Mouse (Mus musculus) intestine, embryonic 16.5 days (tissue): ENCODE data around the gene Neu3. TPM values are rescaled to one million over a fixed set of nuclear protein-coding genes. Genes with fewer than 3 reads are reported as not detected.
A peak's percentile ranks its signal among the peaks of the same experiment; 100 is the strongest.

Source experiments
- ATAC-seq: fragments of 200-750 bp; cut with Nextera tagmentation; 2 replicates; pipeline ENCODE4 v1.8.0; 2017; ENCODE audit warnings: moderate TSS enrichment, moderate library complexity
- H3K27ac ChIP-seq: fragments of 300-500 bp; sonication (generic); 2 replicates; pipeline ENCODE4 v1.5.1; 2014; ENCODE audit warnings: mild to moderate bottlenecking, low read length
- H3K27me3 ChIP-seq: fragments of 300-500 bp; sonication (generic); replicated peaks from 2 replicates; pipeline ENCODE4 v1.6.1; 2014; ENCODE audit warnings: low read length, control low read depth, mixed read lengths; ENCODE audit not compliant: control insufficient read depth, insufficient read depth
- H3K36me3 ChIP-seq: fragments of 300-500 bp; sonication (generic); 2 replicates; pipeline ENCODE4 v1.6.1; 2014; ENCODE audit warnings: low read length, control low read depth; ENCODE audit not compliant: control insufficient read depth, insufficient read depth
- H3K4me1 ChIP-seq: fragments of 300-500 bp; sonication (generic); 2 replicates; pipeline ENCODE4 v1.6.1; 2014; ENCODE audit warnings: low read length, control low read depth, mixed read lengths; ENCODE audit not compliant: control insufficient read depth, insufficient read depth
- H3K4me2 ChIP-seq: fragments of 300-500 bp; sonication (generic); 2 replicates; pipeline ENCODE4 v1.6.1; 2014; ENCODE audit warnings: low read depth, low read length, control low read depth
- H3K4me3 ChIP-seq: fragments of 300-500 bp; sonication (generic); 2 replicates; pipeline ENCODE4 v1.5.1; 2014; ENCODE audit warnings: mild to moderate bottlenecking, low read length
- H3K9ac ChIP-seq: fragments of 300-500 bp; sonication (generic); 2 replicates; pipeline ENCODE4 v1.6.1; 2014; ENCODE audit warnings: low read depth, low read length
- H3K9me3 ChIP-seq: fragments of 300-500 bp; sonication (generic); 2 replicates; pipeline ENCODE4 v1.6.1; 2016; ENCODE audit warnings: low read length, control low read depth; ENCODE audit not compliant: control insufficient read depth
- WGBS: fragments of 180-500 bp; shearing (Covaris S2); extraction: QIAGEN DNeasy Blood & Tissue Kit; methylation state at CpG from one replicate; pipeline ENCODE4 v1.1.7; 2014; 5-methylcytosine and 5-hydroxymethylcytosine counted together
- polyA plus RNA-seq: library from polyadenylated mRNA; unstranded; fragments of >200 nt; fragmentation: Nextera tagmentation; extraction: Ambion mirVana; gene quantifications from 2 replicates; pipeline ENCODE4 v1.2.1, GENCODE M21; 2015

Neu3 gene
- polyA plus RNA-seq = 6.0 and 7.2 TPM in 2 replicates

DNA sequence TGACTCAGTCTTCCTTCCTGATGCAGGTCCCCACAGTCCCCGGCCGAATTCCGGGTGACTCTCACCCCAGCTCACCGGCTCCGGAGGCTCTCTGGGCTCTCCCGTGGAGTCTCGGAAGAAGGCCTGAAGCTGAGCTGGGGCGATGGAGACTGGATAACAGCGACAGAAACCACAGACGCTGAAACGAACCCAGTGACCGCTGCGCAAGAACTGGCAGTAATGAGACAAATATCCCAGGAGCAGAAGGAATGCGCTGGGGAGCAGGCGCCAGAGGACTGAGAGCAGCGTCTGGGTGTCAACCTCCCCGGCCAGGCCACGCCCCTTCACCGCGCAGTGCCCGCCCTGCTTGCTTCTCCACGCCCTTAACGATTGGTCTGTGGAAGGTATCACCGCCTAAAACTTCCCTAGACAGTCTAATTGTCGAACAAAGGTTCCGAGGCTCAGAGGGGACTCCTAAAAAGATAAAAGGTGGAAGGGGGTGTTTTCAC, at the start of gene Neu3:
Gene Neu3, minus strand, starts transcription at position 335 of the 488 bp plus-strand sequence.
- peak within 1 kb of the TSS; percentile 81 for H3K9ac ChIP-seq
- peak within 1 kb of the TSS; percentile 69 for H3K4me2 ChIP-seq
- no peaks in the 10 kb centered on the region for H3K27me3 ChIP-seq
- WGBS = under 1% methylated on average over 26 of the region's 26 CpGs
- no peaks in the 10 kb centered on the region for H3K9me3 ChIP-seq
- H3K36me3 ChIP-seq = no peaks in the 10 kb centered on the region
- peak; percentile 95 for ATAC-seq
- peaks cover 13% of the 10 kb centered on the region for H3K4me1 ChIP-seq
- peak within 1 kb of the TSS; percentile 91 for H3K27ac ChIP-seq
- H3K4me3 ChIP-seq = peak within 1 kb of the TSS; percentile 65

DNA sequence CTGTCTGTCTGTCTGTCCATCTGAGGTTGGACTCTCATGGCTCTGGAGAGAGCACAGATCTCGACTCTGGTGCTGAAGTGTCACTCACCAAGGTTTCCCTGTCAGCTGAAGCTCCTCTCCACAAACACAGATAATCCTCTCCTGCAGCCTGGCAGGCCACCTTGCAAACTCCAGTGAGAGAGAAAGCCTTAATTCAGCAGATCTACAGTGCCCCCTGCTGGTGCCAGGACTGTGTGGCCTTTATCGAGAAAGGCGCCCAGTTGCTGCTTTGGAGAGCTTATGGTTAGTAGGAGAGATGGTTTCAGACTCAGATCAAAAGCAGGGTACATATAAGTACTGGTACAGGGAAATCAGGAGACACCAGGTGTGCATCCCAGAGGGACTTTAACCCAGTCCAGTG, 48.1 kb upstream of the Neu3 start:
- Histone ChIP-seq H3K4me1 (no peaks in the 10 kb centered on the region), H3K27me3 (no peaks in the 10 kb centered on the region), H3K27ac (no peak overlapping the region), H3K9ac (no peak overlapping the region), H3K9me3 (no peaks in the 10 kb centered on the region), H3K4me3 (no peak overlapping the region), H3K36me3 (no peaks in the 10 kb centered on the region), H3K4me2 (no peak overlapping the region)
- 0 out of 2 replicates have a peak, but pooled peaks have one; percentile 46 for ATAC-seq
- under 1% methylated on average over 3 of the region's 3 CpGs for WGBS

DNA sequence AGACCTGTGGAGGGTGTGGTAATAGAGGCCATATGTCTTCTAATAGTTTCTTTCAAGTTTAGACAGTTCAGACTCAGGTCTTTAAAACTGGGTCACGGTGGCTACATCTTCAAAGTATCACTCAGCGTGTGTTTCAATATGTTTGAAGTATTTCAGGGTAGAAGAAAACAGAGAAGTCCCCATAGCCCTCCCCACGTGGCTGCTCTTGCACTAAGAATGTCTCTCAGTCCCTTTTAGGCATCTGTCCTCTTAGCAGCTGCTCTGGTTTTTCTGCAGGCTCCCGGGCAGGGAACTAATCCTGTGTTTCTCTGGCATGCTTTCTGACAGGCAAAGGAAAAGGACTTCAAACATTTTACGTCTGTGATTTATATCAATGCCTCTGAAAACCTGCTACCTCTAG, 47.7 kb upstream of the Neu3 start:
- 43% methylated on average over 5 of the region's 5 CpGs for WGBS

DNA sequence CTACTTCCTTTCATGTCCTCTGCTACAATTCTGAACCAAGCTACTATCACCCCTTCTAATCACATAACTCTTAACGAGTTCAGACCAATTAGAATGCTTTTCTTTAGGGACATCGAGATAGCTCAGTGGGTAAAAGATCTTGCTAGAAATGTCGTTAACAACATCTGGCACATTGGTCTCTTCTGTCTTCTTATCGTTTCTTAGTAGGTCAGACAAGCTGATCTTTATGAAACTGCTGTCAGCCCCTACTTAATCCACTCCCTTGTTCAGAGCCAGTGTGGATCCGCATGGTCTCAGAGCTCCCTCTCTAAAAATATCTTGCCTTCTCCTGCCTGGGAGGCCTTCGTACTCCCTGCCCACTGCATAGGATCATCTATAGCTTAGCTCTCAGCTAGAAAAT, 45.7 kb upstream of the Neu3 start:
- 81% methylated on average over 6 of the region's 6 CpGs for WGBS
- ATAC-seq = no peak
- H3K9me3 ChIP-seq = no peaks in the 10 kb centered on the region
- H3K4me3 ChIP-seq = no peak overlapping the region
- no peaks in the 10 kb centered on the region for H3K36me3 ChIP-seq
- H3K27me3 ChIP-seq = no peaks in the 10 kb centered on the region; the same call in 1 of the 2 replicates
- no peak overlapping the region for H3K4me2 ChIP-seq
- no peak overlapping the region for H3K27ac ChIP-seq
- H3K4me1 ChIP-seq = no peaks in the 10 kb centered on the region
- H3K9ac ChIP-seq = no peak overlapping the region

More for the DNA sequence above, 47.7 kb upstream of the Neu3 start:
- no peak for ATAC-seq
- H3K4me3 ChIP-seq = no peak overlapping the region
- no peak overlapping the region for H3K4me2 ChIP-seq
- H3K27me3 ChIP-seq = no peaks in the 10 kb centered on the region; the same call in 1 of the 2 replicates
- H3K9ac ChIP-seq = no peak overlapping the region
- no peaks in the 10 kb centered on the region for H3K9me3 ChIP-seq
- H3K27ac ChIP-seq = no peak overlapping the region
- no peaks in the 10 kb centered on the region for H3K36me3 ChIP-seq
- no peaks in the 10 kb centered on the region for H3K4me1 ChIP-seq

DNA sequence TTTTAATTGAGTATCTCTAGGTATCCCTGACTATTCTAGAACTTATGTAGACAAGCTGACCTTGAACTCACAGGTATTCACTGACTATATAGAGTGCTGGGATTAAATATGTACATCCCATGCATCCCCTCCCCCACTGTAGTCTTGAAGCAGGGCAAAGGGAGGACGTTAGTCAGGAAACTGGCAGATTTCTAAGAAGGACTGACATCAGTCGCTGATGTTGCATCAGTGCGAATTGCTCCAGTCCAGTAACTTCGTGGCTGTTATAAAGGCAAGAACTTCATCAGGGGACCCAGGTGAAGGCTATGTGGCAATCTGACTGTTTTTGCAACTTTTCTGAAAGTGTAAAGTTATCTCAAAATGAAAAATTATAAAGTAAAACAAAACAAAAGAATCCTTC, 41.1 kb upstream of the Neu3 start:
- Histone ChIP-seq H3K27ac (no peak overlapping the region), H3K9ac (no peak overlapping the region), H3K4me1 (no peaks in the 10 kb centered on the region), H3K4me2 (no peak overlapping the region), H3K27me3 (no peaks in the 10 kb centered on the region; the same call in 1 of the 2 replicates), H3K4me3 (no peak overlapping the region), H3K9me3 (no peaks in the 10 kb centered on the region), H3K36me3 (no peaks in the 10 kb centered on the region)
- 65% methylated on average over 4 of the region's 4 CpGs for WGBS
- no peak for ATAC-seq

DNA sequence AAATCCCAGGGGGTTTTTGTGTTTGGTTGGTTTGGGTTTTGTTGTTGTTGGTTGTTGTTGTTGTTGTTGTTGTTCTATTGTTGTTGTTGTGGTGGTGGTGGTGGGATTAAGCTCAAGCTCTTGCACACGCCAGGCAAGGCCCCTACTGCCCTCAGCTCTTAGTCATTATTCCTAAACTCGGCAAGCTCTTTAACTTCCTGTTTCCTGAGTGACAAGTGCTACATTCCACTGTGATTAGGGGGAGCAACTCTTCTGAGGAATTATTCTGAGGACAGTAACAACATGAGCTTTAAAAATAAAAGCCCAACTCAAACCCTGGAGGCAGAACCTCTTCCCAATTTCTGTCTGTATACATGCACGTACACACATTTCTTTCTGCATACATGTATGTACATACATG, 37.0 kb upstream of the Neu3 start:
- Histone ChIP-seq H3K36me3 (no peaks in the 10 kb centered on the region), H3K9me3 (no peaks in the 10 kb centered on the region), H3K27ac (no peak overlapping the region), H3K4me3 (no peak overlapping the region), H3K9ac (no peak overlapping the region), H3K4me2 (no peak overlapping the region), H3K4me1 (no peaks in the 10 kb centered on the region), H3K27me3 (no peaks in the 10 kb centered on the region)
- WGBS = 46% methylated on average over 3 of the region's 3 CpGs
- ATAC-seq = no peak

DNA sequence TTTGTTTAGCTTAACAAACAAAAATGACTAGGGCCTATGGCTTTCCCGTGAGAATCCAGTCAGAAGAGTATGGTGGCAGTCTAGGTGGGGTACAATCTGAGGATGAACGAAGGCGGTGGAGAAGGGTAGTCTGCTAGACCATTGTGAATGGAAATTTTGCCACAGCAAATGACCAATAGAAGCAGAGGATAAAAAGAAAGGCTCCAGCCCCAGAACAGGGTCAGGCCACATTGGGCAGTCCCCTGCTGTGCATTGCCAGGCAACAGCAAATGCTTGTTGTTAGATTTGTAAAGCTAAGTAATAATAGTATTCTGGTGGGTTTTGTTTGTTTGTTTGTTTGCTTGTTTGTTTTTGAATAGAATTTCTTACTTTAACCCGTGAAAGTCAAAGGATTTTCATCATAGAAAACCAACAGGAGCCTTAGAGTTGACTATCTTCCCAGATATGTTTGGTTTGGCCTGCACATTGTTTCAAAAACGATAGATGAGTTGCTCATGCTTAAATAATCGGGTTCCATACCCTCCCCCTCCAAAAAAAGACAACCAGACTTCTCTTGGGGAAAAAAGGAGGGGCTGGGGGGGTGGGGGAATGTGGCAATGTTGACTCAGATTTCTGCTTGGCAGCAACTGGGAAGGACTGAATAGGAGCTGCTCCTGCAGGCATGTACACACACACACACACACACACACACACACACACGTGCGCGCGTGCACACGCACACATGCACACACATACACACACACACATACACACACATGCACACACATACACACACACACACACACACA, 36.2 kb upstream of the Neu3 start:
- ATAC-seq = no peak
- 61% methylated on average over 8 of the region's 11 CpGs for WGBS

DNA sequence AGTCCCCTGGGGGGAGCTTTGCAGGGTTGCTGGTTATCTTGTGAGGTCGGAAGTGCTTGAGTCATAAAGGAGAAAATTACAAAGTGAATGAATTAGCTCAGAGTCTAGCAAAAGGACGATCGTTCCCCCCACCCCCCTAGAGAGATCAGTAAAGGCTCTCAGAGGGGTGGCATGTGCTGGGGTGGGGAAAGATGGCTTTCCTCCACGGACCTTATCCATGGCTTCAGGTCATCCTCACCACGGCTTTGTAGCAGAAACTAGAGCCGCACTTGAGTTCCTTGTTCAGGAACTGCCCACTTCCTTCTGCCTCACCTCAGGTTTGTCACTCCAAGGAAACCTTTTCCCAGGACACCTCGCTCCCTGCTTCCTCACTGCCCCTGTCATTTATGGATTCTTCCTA, 35.1 kb upstream of the Neu3 start, which contains the start of gene Spcs2:
Gene Spcs2, minus strand, starts transcription at position 101 of the 400 bp plus-strand sequence.
- Histone ChIP-seq H3K4me1 (no peaks in the 10 kb centered on the region), H3K9me3 (no peaks in the 10 kb centered on the region), H3K4me2 (no peak within 1 kb of the TSS), H3K4me3 (no peak within 1 kb of the TSS), H3K36me3 (no peaks in the 10 kb centered on the region), H3K27ac (no peak within 1 kb of the TSS), H3K27me3 (no peaks in the 10 kb centered on the region), H3K9ac (no peak within 1 kb of the TSS)
- 47% methylated on average over 7 of the region's 7 CpGs for WGBS
- no peak for ATAC-seq

More for the DNA sequence above, 36.2 kb upstream of the Neu3 start:
- no peak overlapping the region for H3K4me2 ChIP-seq
- no peaks in the 10 kb centered on the region for H3K36me3 ChIP-seq
- H3K4me1 ChIP-seq = no peaks in the 10 kb centered on the region
- no peak overlapping the region for H3K4me3 ChIP-seq
- H3K9me3 ChIP-seq = no peaks in the 10 kb centered on the region
- no peak overlapping the region for H3K27ac ChIP-seq
- H3K27me3 ChIP-seq = no peaks in the 10 kb centered on the region
- no peak overlapping the region for H3K9ac ChIP-seq

DNA sequence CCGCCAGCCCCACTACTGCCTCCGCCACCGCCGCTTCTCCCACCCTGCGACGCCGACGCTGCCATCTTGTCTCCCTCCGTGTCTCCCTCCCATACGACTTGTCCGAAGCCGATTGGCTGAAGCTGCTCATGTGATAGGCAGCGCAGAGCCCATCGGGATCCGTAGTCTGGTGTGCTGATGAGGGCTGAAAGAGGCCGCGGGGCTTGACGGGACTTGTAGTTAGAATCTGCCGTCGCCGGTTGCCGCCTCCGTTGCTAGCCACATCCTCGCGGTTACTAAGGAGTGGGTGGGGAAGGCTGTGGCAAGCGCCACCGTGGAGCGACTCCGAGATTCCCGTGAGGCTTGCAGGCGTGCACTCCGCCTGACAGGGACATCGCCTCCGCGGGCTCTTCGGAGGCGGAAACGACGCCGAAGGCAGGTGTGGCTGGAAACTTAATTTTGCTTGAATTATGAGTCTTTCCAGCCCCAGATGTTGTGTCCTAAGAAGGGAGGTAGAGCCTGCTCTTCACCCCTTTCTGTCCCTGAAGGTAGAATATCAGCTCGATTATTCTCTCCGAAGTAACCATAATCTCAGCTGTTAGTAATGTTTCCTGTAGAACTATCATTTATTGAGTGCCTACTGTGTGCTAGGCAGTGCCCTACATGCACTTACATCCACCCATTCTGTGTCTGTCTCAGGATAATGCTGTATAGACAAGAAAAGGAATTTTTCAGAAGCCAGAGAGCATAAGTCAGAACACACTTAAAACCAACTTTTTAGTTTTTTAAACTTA, 30.8 kb upstream of the Neu3 start, which contains the start of gene Xrra1:
Gene Xrra1, plus strand, starts transcription at position 304 of the 773 bp plus-strand sequence.
- Histone ChIP-seq H3K9me3 (no peaks in the 10 kb centered on the region), H3K4me2 (peak within 1 kb of the TSS; percentile 66), H3K27me3 (no peaks in the 10 kb centered on the region), H3K36me3 (0 out of 2 replicates have a peak, but pooled peaks cover 4% of the 10 kb centered on the region), H3K9ac (peak within 1 kb of the TSS; percentile 92), H3K4me1 (peaks cover 14% of the 10 kb centered on the region), H3K4me3 (peak within 1 kb of the TSS; percentile 76), H3K27ac (peak within 1 kb of the TSS; percentile 24; the same call in 1 of the 2 replicates)
- ATAC-seq = peak; percentile 99
- WGBS = under 1% methylated on average over 42 of the region's 42 CpGs
